Mouse (Mus musculus): ENCODE data around the gene Gas1. TPM values are rescaled to one million over a fixed set of nuclear protein-coding genes. Genes with fewer than 3 reads are reported as not detected.

Gene Gas1
- polyA plus RNA-seq, 1 experiment, result 1.4 TPM

GRCm38 (mm10) chr13:60125020-60125419 is 52.1 kb downstream of the Gas1 start:
- Histone ChIP-seq H3K4me1 (ENCODE audit: control insufficient read depth, insufficient read depth, low read length) (no peaks in the 10 kb centered on the region), H3K4me3 (replicated peaks; ENCODE audit: control insufficient read depth, low read depth, low read length) (no peak overlapping the region), H3K27ac (ENCODE audit: control insufficient read depth, insufficient read depth, low read depth, low read length, poor library complexity) (no peak overlapping the region)
- TF ChIP-seq CTCF (IDR thresholded peaks at IDR 0.05; ENCODE audit: control insufficient read depth, insufficient read depth, low read length) (no peak), POLR2A (IDR thresholded peaks at IDR 0.05; ENCODE audit: borderline replicate concordance, control insufficient read depth, low read depth, low read length) (no peak)
- WGBS, result 48% methylated on average over 3 of the region's 3 CpGs

GRCm38 (mm10) chr13:60124456-60124855 is 52.7 kb downstream of the Gas1 start:
- H3K4me1 ChIP-seq (ENCODE audit: control insufficient read depth, insufficient read depth, low read length), result no peaks in the 10 kb centered on the region
- no peak overlapping the region for H3K27ac ChIP-seq (ENCODE audit: control insufficient read depth, insufficient read depth, low read depth, low read length, poor library complexity)
- WGBS, result 73% methylated on average over 7 of the region's 7 CpGs
- H3K4me3 ChIP-seq (replicated peaks; ENCODE audit: control insufficient read depth, low read depth, low read length), result no peak overlapping the region
- TF ChIP-seq CTCF (IDR thresholded peaks at IDR 0.05; ENCODE audit: control insufficient read depth, insufficient read depth, low read length) (no peak), POLR2A (IDR thresholded peaks at IDR 0.05; ENCODE audit: borderline replicate concordance, control insufficient read depth, low read depth, low read length) (no peak)

All from bone marrow, adult 2 months (tissue).